Mouse (Mus musculus): Measurements from ENCODE around the gene Smim5. TPM values are rescaled to one million over a fixed set of nuclear protein-coding genes. Genes with fewer than 3 reads are reported as not detected.

Smim5 gene
- polyA plus RNA-seq, 1 experiment = 0.58 TPM

DNA sequence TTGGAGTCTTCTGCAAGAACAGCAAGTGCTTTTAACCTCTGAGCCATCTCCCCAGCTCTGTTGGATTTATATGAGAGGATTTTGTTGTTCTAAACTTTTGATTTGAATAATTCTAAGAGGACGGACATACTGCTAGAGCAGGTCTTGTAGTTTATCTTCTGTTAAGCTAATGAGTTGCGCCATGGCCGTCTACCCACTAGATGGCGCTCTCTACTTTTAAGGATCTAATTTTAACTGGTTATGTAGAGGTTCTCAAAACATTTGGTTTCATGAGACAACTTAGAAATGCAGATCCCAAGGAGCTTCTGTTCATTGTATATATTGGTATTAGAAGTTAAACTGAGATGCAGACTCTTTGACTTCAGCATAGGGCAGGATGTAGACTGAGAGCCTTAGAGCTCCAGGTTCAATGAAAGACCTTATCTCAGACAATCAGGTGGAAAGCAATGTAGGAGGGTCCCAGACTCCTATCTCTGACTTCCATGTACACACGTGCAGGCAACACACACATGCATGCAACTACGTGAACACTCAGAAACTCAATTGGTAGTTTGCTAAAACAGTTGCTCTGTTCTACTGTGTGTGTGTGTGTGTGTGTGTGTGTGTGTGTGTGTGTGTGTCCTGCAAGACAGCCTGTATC is 40.0 kb downstream of the Smim5 start:
- H3K4me1 ChIP-seq (ENCODE audit: control insufficient read depth, insufficient read depth, low read length) = no peaks in the 10 kb centered on the region
- no peak overlapping the region for H3K27ac ChIP-seq (ENCODE audit: insufficient read depth, low read length)
- H3K4me3 ChIP-seq (ENCODE audit: insufficient read depth, low read length) = no peak overlapping the region
- no peak for TF ChIP-seq POLR2A (IDR thresholded peaks at IDR 0.05; ENCODE audit: extremely low read depth, insufficient read depth, low read length)
- TF ChIP-seq CTCF (IDR thresholded peaks at IDR 0.05; ENCODE audit: extremely low read depth, insufficient read depth, low read length) = peak; percentile 69

DNA sequence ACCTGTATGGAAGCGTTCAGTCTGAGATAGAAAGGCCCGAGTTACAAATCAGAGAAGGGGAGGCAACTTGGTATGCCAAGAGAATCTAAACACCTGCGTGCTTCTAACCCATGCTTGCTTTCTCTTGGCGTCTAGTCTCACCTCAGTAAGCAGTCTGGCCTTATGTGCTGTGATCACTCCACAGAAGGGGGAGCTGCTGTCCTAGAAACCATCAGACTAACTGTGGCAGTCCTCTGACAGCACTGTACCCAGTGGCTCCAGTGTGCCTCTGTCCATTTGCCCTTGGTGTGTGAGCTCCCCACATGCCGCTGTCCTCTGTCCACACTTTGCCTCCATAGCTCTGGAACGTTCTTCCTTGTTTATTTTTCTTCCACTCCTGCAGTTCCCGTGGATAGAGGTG is 42.2 kb downstream of the Smim5 start:
- Histone ChIP-seq H3K27ac (ENCODE audit: insufficient read depth, low read length) (no peak overlapping the region), H3K4me1 (ENCODE audit: control insufficient read depth, insufficient read depth, low read length) (no peaks in the 10 kb centered on the region), H3K4me3 (ENCODE audit: insufficient read depth, low read length) (no peak overlapping the region)
- TF ChIP-seq POLR2A (IDR thresholded peaks at IDR 0.05; ENCODE audit: extremely low read depth, insufficient read depth, low read length) (no peak), CTCF (IDR thresholded peaks at IDR 0.05; ENCODE audit: extremely low read depth, insufficient read depth, low read length) (peak; percentile 31; the same call in 1 of the 2 replicates)

DNA sequence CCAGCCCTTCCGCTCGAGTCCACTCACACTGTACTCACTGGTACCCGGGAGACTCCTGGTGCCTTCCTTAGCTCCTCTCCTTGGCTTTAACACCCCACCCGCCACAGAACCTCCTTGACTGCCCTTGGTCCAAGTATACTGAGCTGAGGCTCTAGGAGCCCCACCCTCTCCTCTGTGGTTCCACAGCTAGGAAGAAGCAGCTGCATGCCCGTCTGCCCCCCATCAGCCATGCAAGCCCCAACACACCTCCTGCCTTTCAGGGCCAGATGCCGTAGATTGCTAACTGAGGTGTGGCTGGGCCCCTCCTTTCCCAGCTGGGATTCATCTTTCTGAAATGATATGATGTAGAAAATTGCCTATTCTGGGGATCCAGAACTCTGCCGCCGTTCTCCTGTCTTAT is 45.5 kb downstream of the Smim5 start:
- Histone ChIP-seq H3K4me3 (ENCODE audit: insufficient read depth, low read length) (no peak overlapping the region), H3K27ac (ENCODE audit: insufficient read depth, low read length) (no peak overlapping the region), H3K4me1 (ENCODE audit: control insufficient read depth, insufficient read depth, low read length) (no peaks in the 10 kb centered on the region)
- TF ChIP-seq POLR2A (IDR thresholded peaks at IDR 0.05; ENCODE audit: extremely low read depth, insufficient read depth, low read length) (no peak), CTCF (IDR thresholded peaks at IDR 0.05; ENCODE audit: extremely low read depth, insufficient read depth, low read length) (no peak)

DNA sequence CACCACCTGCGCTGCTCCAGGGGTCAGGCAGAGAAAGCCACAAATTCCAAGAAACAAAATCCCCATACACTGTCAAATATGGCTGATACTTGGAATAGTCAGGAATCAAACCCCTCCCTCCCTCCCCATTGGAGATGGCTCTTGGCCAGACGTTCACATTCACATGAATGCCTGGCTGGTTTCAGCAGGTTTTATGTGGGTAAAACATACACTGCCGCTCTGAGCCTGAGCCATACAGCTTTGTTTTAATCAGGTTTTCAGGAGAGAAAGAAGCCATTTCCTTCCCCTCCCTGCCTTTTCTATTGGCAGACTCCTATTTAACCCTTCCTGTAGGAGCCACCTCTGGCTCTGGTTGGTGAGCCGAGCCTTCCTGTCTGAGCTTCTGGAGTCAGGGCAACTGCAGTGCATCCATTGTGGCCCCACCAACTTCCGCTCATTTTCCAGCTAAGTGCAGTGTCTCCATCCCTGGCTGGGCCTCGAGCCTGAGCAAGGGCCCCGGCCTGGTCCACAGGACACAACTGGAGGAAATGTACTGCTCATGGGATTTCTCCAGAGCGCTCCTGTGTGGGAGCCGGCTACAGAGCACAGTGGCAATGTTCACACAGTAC is 46.6 kb downstream of the Smim5 start:
- Histone ChIP-seq H3K27ac (ENCODE audit: insufficient read depth, low read length) (no peak overlapping the region), H3K4me3 (ENCODE audit: insufficient read depth, low read length) (no peak overlapping the region), H3K4me1 (ENCODE audit: control insufficient read depth, insufficient read depth, low read length) (no peaks in the 10 kb centered on the region)
- TF ChIP-seq CTCF (IDR thresholded peaks at IDR 0.05; ENCODE audit: extremely low read depth, insufficient read depth, low read length) (no peak), POLR2A (IDR thresholded peaks at IDR 0.05; ENCODE audit: extremely low read depth, insufficient read depth, low read length) (no peak)

DNA sequence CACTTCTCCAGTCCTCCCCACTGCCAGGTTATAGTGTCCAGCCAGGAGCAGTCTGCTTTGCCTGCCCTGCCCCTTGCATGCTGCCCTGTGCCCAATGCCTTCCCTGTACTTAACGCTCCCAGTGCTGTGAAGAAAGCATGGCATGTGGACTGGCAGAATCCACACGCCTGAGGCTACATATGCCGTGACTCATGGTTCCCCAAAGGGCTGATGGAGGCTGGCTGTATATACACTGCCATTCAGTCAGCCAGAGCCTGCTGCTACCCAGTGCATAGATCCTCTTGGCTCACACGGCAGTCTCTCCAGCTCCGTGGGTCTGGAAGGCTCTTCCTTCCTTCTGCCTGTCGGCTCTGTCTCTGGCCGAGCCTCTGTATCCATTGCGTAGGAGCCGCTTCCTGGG is 48.5 kb downstream of the Smim5 start:
- Histone ChIP-seq H3K4me3 (ENCODE audit: insufficient read depth, low read length) (no peak overlapping the region), H3K4me1 (ENCODE audit: control insufficient read depth, insufficient read depth, low read length) (no peaks in the 10 kb centered on the region), H3K27ac (ENCODE audit: insufficient read depth, low read length) (no peak overlapping the region)
- no peak for TF ChIP-seq CTCF (IDR thresholded peaks at IDR 0.05; ENCODE audit: extremely low read depth, insufficient read depth, low read length)
- no peak for TF ChIP-seq POLR2A (IDR thresholded peaks at IDR 0.05; ENCODE audit: extremely low read depth, insufficient read depth, low read length)

DNA sequence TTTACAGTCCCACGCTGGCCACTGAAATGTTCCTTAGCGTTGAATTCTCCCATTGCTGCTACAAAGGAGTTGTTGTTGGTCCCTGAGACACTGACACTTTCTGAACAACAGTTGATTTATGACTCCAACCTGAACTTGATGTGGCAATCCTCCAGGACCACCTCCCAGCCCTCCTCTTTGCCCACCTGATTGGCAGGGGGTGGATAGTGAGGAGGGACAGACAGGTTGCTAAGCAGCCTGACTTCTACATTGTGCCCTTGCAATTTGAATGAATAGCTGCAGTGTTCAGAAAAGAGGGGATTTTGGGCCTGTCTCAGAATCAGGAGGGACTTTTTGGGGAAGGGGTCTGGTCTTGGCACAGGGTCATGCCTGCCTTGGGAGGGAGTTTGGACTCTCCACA is 51.0 kb downstream of the Smim5 start:
- H3K4me1 ChIP-seq (ENCODE audit: control insufficient read depth, insufficient read depth, low read length) = no peaks in the 10 kb centered on the region
- no peak overlapping the region for H3K4me3 ChIP-seq (ENCODE audit: insufficient read depth, low read length)
- H3K27ac ChIP-seq (ENCODE audit: insufficient read depth, low read length) = no peak overlapping the region
- TF ChIP-seq CTCF (IDR thresholded peaks at IDR 0.05; ENCODE audit: extremely low read depth, insufficient read depth, low read length) (no peak), POLR2A (IDR thresholded peaks at IDR 0.05; ENCODE audit: extremely low read depth, insufficient read depth, low read length) (no peak)

DNA sequence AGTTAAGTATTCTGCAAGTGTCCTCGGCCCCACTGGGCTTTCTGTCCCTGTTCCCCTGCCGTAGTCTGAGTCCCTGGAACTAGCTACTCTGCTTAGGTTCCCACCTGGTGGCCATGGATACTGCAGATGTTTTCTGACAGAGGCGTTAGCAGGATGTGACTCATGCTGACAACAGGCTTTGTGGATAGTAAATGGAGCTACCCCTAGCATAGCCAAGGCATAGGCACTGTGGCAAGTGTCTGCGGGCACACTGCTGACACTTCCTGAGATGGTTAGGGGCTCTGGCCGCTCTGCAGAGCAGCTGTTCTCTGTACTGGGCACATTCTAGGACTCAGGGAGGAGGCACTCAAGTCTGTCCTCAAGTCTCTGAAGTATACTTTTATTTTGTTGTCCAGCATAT is 54.9 kb downstream of the Smim5 start:
- Histone ChIP-seq H3K4me1 (ENCODE audit: control insufficient read depth, insufficient read depth, low read length) (no peaks in the 10 kb centered on the region), H3K27ac (ENCODE audit: insufficient read depth, low read length) (no peak overlapping the region), H3K4me3 (ENCODE audit: insufficient read depth, low read length) (no peak overlapping the region)
- no peak for TF ChIP-seq POLR2A (IDR thresholded peaks at IDR 0.05; ENCODE audit: extremely low read depth, insufficient read depth, low read length)
- no peak for TF ChIP-seq CTCF (IDR thresholded peaks at IDR 0.05; ENCODE audit: extremely low read depth, insufficient read depth, low read length)

DNA sequence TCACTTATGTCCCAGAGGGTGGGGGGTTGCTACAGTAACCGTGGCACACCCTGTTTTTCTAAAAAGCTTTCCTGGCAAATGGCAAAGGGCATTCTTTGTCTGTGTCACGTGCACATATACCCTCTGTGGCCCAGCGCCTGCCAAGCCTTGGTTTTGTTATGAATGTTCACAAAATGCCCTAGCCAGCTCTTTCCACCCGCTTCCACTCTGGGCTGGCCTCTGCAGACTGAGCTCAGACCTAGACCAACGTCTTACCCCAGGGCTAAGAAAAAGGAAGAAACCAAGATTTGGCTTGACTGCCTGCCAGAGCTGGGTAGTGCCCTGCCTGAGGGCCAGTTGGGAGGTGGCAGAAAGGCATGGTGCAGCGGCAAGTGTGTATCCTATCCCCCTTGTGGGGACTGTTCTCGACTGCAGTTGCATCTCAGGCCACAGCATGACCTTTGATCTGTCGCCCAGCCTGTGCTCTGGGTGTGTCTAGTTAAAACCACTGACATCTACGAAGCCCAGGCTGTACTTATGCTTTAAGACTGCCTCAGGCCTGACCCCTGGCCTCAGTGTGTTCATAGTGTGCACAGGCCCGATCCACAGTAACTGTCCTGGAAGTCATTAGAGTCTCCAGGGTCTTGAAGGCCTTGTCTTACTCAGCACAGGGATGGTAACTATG is 55.6 kb downstream of the Smim5 start:
- Histone ChIP-seq H3K4me1 (ENCODE audit: control insufficient read depth, insufficient read depth, low read length) (no peaks in the 10 kb centered on the region), H3K4me3 (ENCODE audit: insufficient read depth, low read length) (no peak overlapping the region), H3K27ac (ENCODE audit: insufficient read depth, low read length) (peak overlapping the region; percentile 62; the same call in 1 of the 2 replicates)
- TF ChIP-seq POLR2A (IDR thresholded peaks at IDR 0.05; ENCODE audit: extremely low read depth, insufficient read depth, low read length) (no peak), CTCF (IDR thresholded peaks at IDR 0.05; ENCODE audit: extremely low read depth, insufficient read depth, low read length) (no peak)

Other genes starting within 250 kb of the Smim5 start
- gene Grb2, start 191.4 kb upstream of the Smim5 start, polyA plus RNA-seq (2012; rRNA removed) = 106 and 110 TPM in 2 replicates
- 44.8 and 45.7 TPM in 2 replicates for gene Tmem94, start 134.5 kb upstream of the Smim5 start, polyA plus RNA-seq (2012; rRNA removed)
- gene Caskin2, start 86.3 kb upstream of the Smim5 start, polyA plus RNA-seq (2012; rRNA removed) = 22.1 and 24.1 TPM in 2 replicates
- gene Tsen54, start 85.2 kb upstream of the Smim5 start, polyA plus RNA-seq (2012; rRNA removed) = 15.3 and 15.8 TPM in 2 replicates
- 3.1 and 3.2 TPM in 2 replicates for gene Llgl2, start 75.9 kb upstream of the Smim5 start, polyA plus RNA-seq (2012; rRNA removed)
- gene Myo15b, start 41.6 kb upstream of the Smim5 start, polyA plus RNA-seq (2012; rRNA removed) = 1.1 TPM in 2 replicates
- not detected in 2 replicates for gene Smim6, start 12.1 kb downstream of the Smim5 start, polyA plus RNA-seq (2012; rRNA removed)
- 51.2 and 57.0 TPM in 2 replicates for gene Sap30bp, start 33.3 kb downstream of the Smim5 start, polyA plus RNA-seq (2012; rRNA removed)
- 31.7 and 36.4 TPM in 2 replicates for gene Recql5, start 33.5 kb downstream of the Smim5 start, polyA plus RNA-seq (2012; rRNA removed)
- gene Itgb4, start 74.7 kb downstream of the Smim5 start, polyA plus RNA-seq (2012; rRNA removed) = 8.0 and 8.2 TPM in 2 replicates
- gene Galk1, start 112.8 kb downstream of the Smim5 start, polyA plus RNA-seq (2012; rRNA removed) = 19.2 and 20.4 TPM in 2 replicates
- 217 and 235 TPM in 2 replicates for gene H3f3b, start 128.0 kb downstream of the Smim5 start, polyA plus RNA-seq (2012; rRNA removed)
- 31.1 and 33.4 TPM in 2 replicates for gene Unk, start 130.4 kb downstream of the Smim5 start, polyA plus RNA-seq (2012; rRNA removed)
- 0.96 and 1.3 TPM in 2 replicates for gene Unc13d, start 178.0 kb downstream of the Smim5 start, polyA plus RNA-seq (2012; rRNA removed)
- 438 and 447 TPM in 2 replicates for gene Wbp2, start 187.0 kb downstream of the Smim5 start, polyA plus RNA-seq (2012; rRNA removed)
- 5.5 and 6.2 TPM in 2 replicates for gene Trim47, start 227.2 kb downstream of the Smim5 start, polyA plus RNA-seq (2012; rRNA removed)
- gene Trim65, start 231.2 kb downstream of the Smim5 start, polyA plus RNA-seq (2012; rRNA removed) = 5.3 and 5.7 TPM in 2 replicates
- 34.6 and 34.7 TPM in 2 replicates for gene Mrpl38, start 238.9 kb downstream of the Smim5 start, polyA plus RNA-seq (2012; rRNA removed)